Mouse (Mus musculus) c-Kit-positive CD71-positive TER-119-positive erythroid progenitor cells, embryonic 14.5 days (primary cell): ENCODE data around the gene Polr3gl.

Source experiments
- DNase-seq: peaks from one replicate; pipeline ENCODE4 v3.0.0-alpha.2; 2013; ENCODE audit warnings: low spot score

Polr3gl gene

GRCm38 (mm10) chr3:96598156-96599068 is 4.4 kb upstream of the Polr3gl start:
- no peak for DNase-seq

DNA sequence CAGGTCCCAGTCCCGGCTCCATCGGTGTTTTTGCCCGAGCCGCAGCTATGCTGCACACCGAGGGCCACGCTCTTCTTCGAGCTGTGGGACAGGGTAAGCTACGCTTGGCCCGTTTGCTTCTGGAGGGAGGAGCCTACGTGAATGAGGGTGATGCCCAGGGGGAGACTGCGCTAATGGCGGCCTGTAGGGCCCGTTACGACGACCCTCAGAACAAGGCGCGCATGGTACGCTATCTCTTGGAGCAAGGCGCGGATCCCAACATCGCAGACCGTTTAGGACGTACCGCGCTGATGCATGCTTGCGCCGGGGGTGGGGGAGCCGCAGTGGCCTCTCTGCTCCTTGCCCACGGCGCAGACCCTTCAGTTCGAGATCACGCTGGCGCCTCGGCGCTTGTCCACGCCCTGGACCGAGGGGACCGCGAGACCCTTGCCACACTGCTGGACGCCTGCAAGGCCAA is 3.5 kb upstream of the Polr3gl start:
- no peak for DNase-seq

DNA sequence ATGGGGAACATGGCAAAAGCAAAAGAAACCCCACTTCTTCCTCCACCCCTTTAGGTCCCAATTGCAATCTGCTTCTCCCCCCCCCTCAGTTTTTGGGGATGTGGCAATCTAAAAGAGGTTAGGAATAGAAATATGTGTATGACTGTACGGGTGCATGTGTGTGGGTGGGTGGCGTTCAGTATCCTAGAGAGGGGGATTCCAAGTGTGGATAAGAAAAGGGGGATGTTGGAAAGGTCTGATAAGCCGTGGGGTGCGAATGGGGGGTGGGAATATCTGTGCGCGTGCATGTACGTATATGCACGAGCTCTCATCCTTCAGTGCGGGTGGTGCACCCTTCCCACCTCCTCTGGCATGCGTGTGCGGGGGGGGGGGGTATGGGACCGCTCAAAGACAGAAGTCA is 2.9 kb upstream of the Polr3gl start:
- DNase-seq, result no peak

DNA sequence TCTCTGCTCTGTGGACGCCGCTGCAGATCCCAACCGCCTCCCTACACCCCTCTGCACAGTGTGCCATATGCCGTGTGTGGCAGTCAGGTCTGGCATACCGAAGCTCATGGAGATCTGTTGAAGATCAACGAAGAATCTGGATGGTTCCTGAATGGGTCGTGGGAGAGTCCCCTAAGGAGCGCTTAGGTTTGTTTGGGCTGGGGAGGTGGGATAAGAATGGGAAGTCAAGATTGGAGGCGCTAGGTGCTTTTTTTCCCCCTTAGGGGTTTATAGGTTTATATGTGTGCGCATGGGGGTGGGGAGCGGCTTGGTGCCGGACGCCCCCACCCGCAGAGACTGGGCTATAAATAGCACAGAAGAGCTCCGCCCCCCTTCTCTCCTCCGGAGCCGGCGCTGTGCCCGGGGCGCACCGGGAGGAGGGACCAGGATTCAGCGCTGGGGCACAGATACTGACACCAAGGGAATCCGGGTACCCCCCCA is 2.3 kb upstream of the Polr3gl start, which contains the start of gene Ankrd34a:
TSS of gene Ankrd34a (plus strand) at position 409 of the 480 bp plus-strand sequence.
- no peak for DNase-seq

GRCm38 (mm10) chr3:96595661-96596060 is 1.7 kb upstream of the Polr3gl start:
- no peak for DNase-seq

- no peak for DNase-seq
Observed at GRCm38 (mm10) chr3:96594851-96595250, 870 bp upstream of the Polr3gl start.

- DNase-seq, result peak; percentile 25
Observed at GRCm38 (mm10) chr3:96593374-96593773, 607 bp downstream of the Polr3gl start.

GRCm38 (mm10) chr3:96590657-96591056 is 3.3 kb downstream of the Polr3gl start:
- DNase-seq, result no peak

GRCm38 (mm10) chr3:96583386-96583785 is 10.6 kb downstream of the Polr3gl start:
- DNase-seq, result no peak

- no peak for DNase-seq
Observed at GRCm38 (mm10) chr3:96581771-96582515, 12.0 kb downstream of the Polr3gl start.

GRCm38 (mm10) chr3:96581141-96581540 is 12.8 kb downstream of the Polr3gl start:
- no peak for DNase-seq

DNA sequence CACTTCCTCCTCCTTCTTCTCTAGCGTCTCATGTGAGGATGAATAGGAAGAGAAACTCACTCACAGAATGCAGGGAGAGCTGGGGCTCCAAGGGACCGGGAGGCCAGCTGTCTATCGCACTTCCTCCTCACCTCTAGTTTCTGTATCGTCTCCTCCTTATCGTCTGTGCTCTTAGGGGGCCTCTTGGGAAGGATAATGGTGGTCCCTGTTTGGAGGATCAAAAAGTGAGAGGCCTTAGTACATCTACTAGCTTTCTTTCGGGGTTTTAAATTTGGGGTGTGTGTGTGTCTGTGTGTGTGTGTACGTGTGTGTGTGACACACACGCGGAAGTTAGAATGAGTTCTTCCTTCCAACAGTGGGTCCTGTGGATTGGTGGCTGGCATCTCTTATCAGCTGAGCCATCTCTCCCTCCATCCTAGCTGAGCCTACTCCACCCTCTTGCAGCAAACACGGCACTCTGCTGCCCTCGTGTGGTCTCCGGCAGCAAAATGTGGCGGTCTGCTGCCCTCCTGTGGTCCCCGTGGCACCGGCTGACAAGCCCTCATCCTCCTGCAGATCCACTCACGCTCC is 14.0 kb downstream of the Polr3gl start:
- peak; percentile 92 for DNase-seq

DNA sequence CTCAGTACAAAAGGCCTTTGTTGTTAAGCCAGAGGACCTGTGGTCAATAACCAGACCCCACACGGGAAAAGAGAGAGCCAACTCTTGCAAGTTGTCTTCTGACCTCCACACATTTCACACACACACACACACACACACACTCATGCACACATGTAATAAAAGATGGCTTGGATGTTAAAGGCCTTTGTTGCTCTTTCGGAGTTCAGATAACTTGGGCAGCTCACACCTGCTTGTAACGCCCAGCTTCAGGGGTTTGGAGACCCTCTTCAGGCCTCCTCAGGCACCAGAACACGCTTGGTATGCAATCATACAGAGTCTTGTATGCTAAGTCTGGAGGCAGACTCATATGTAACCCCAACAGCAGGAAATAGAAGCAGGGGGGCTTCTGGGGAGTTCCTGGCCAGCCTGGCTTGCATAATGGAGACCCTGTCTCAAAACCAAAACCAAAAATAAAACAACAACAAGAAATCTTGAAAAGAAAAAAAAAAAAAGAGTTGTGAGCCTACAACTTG is 14.7 kb downstream of the Polr3gl start:
- DNase-seq, result no peak

DNA sequence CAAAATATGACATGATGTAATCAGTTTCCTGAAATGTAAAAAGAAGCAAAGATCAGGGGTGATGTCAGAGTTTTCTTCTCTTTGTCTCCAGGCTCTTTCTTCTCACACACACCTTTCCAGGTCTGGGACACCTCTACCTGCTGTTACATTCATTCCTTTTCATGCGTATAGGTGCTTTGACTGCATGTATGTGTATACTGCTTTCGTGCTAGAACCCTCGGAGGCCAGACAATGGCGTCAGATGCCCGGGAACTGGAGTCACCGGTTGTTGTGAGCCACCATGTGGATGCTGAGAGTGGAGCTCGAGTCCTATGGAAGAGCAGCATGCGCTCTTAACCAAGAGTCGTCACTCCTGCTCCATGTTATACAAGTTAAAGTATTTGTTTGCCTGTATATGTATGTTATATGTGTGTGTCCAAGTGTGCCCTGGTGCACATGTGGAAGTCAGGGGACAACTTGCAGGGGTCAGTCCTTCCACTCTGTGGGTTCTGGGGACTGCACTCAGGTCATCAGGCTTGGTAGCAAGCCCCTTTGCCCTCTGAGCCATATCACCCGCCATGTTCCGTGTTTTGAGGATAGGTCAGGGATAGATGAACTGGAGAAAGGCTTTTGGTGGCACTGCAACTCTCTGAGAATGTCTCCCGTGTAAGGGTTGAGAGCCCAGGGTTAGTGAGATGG is 15.3 kb downstream of the Polr3gl start:
- DNase-seq, result no peak

DNA sequence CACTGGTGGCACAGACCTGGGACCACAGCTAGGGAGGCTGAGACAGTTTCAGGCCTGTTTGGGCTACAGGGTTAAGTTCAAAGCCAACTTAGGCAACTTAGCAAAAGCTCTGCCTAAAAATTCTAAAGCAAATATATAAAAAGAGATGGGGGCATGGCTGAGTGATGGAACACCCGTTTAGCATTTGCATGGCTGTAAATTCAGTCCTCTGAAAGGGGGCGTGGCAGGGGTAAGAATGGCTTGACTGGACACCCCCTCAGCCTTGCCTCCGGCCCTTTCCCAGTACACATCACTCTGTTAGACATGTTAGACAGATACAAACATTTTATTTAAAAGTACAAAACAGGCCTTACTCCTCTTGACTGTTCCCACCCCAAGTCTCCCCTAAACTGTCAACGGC is 16.4 kb downstream of the Polr3gl start:
- DNase-seq, result no peak

GRCm38 (mm10) chr3:96576690-96577541 is 17.1 kb downstream of the Polr3gl start, which contains the start of gene Gm16253:
Gene Gm16253 (plus strand): TSS chr3:96576984.
- peak; percentile 90 for DNase-seq

DNA sequence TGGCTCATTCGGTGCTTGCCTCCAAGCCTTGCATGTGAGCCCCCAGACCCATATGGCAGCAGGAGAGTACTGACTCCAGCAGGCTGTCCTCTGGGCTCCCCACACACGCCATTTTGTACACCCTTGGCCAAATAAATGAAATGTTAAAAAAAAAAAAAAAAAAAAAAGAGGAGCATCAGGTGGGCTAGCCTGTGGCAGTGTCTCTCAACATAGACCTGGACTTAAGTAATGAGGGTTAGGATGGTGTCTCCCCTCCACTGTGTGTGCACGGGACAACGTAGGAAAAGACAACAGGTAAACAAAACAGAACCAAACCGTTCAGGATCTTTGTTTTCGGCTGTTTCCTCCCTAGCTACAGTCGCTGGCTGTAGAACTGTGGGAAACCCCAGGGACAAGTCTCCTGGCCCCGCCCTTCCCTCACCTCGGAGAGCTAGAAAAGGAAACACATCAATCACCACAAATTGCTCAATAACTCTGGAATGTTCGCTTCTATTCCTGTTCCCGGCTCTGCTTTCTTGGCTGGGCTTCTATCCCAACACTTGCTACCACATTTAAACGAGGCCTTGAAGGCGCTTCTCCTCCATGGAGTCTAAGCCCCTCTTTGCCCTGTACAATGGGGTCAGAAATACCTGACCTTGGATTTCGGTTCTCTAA is 17.8 kb downstream of the Polr3gl start:
- DNase-seq, result peak; percentile 46

DNA sequence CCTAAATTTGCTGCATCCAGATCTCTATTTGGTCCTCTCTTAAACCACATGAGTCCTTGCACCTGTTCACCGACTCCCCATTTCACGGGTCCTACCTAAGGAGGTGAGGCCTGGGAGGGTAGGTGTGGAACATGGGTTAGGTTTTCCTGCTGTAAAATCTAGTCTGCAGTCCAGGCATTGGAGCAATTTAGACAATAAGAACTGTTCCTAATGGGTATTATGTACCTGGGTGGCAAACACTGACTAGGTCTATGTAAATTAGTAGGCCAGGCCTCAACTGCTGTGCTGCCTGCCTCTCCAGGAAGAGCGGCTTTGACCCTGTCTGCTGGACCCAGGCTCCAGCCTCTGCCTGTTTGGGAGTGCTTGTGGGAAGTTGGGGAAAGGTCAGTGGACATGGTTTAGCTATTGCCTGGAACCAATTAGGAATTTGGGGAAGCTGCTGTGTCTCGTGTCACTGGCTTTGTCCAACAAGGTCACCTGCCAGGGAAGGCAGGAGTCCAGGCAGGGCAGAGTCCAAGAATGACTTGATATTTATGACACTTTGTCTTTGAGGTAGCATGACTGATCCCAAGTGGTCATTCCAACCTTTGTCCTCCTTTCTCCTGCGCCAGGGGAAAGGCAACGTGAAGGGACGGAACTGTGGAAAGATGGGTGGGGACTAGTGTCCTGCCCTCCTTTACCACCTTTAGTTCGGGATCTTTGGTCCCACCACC is 18.6 kb downstream of the Polr3gl start:
- no peak for DNase-seq
